Mouse (Mus musculus): ENCODE measurements around the gene Btnl4. TPM values are rescaled to one million over a fixed set of nuclear protein-coding genes. Genes with fewer than 3 reads are reported as not detected.

Btnl4 gene
- polyA plus RNA-seq, 1 experiment, result not detected

GRCm38 (mm10) chr17:34437606-34438005 lies 39.5 kb downstream of the Btnl4 start:
- WGBS, result 21% methylated on average over 7 of the region's 7 CpGs
- no peaks in the 10 kb centered on the region for H3K4me1 ChIP-seq (ENCODE audit: control insufficient read depth, insufficient read depth, low read length)
- no peak for TF ChIP-seq POLR2A (IDR thresholded peaks at IDR 0.05; ENCODE audit: low read depth, low read length)
- no peak for TF ChIP-seq CTCF (conservative IDR thresholded peaks at IDR 0.05; ENCODE audit: insufficient read depth, insufficient read length, low read depth, low read length)
- no peak for DNase-seq
- H3K27me3 ChIP-seq (replicated peaks; ENCODE audit: control insufficient read depth, insufficient read depth, low read length), result no peaks in the 10 kb centered on the region
- H3K4me3 ChIP-seq (ENCODE audit: insufficient read depth, low read depth, low read length), result no peak overlapping the region
- no peaks in the 10 kb centered on the region for H3K36me3 ChIP-seq (ENCODE audit: control insufficient read depth, insufficient read depth, low read length)
- H3K27ac ChIP-seq (ENCODE audit: insufficient read depth, low read depth, low read length), result peak overlapping the region; percentile 51

- DNase-seq, result peak; percentile 19
- Histone ChIP-seq H3K36me3 (ENCODE audit: control insufficient read depth, insufficient read depth, low read length) (no peaks in the 10 kb centered on the region), H3K4me3 (ENCODE audit: insufficient read depth, low read depth, low read length) (no peak overlapping the region), H3K27me3 (replicated peaks; ENCODE audit: control insufficient read depth, insufficient read depth, low read length) (no peaks in the 10 kb centered on the region), H3K4me1 (ENCODE audit: control insufficient read depth, insufficient read depth, low read length) (no peaks in the 10 kb centered on the region), H3K27ac (ENCODE audit: insufficient read depth, low read depth, low read length) (no peak overlapping the region; the same call in 1 of the 2 replicates)
- 49% methylated on average over 4 of the region's 4 CpGs for WGBS
- TF ChIP-seq CTCF (conservative IDR thresholded peaks at IDR 0.05; ENCODE audit: insufficient read depth, insufficient read length, low read depth, low read length) (no peak), POLR2A (IDR thresholded peaks at IDR 0.05; ENCODE audit: low read depth, low read length) (no peak)
Measured at GRCm38 (mm10) chr17:34437120-34437519, 40.0 kb downstream of the Btnl4 start.

GRCm38 (mm10) chr17:34427597-34427996 lies 49.5 kb downstream of the Btnl4 start:
- H3K36me3 ChIP-seq (ENCODE audit: control insufficient read depth, insufficient read depth, low read length), result no peaks in the 10 kb centered on the region
- no peak overlapping the region for H3K4me3 ChIP-seq (ENCODE audit: insufficient read depth, low read depth, low read length)
- TF ChIP-seq CTCF (conservative IDR thresholded peaks at IDR 0.05; ENCODE audit: insufficient read depth, insufficient read length, low read depth, low read length) (no peak), POLR2A (IDR thresholded peaks at IDR 0.05; ENCODE audit: low read depth, low read length) (no peak)
- no peaks in the 10 kb centered on the region for H3K27me3 ChIP-seq (replicated peaks; ENCODE audit: control insufficient read depth, insufficient read depth, low read length)
- no peaks in the 10 kb centered on the region for H3K4me1 ChIP-seq (ENCODE audit: control insufficient read depth, insufficient read depth, low read length)
- H3K27ac ChIP-seq (ENCODE audit: insufficient read depth, low read depth, low read length), result no peak overlapping the region
- no peak for DNase-seq

- DNase-seq, result no peak
- no peak overlapping the region for H3K27ac ChIP-seq (ENCODE audit: insufficient read depth, low read depth, low read length)
- no peaks in the 10 kb centered on the region for H3K27me3 ChIP-seq (replicated peaks; ENCODE audit: control insufficient read depth, insufficient read depth, low read length)
- H3K36me3 ChIP-seq (ENCODE audit: control insufficient read depth, insufficient read depth, low read length), result no peaks in the 10 kb centered on the region
- no peak for TF ChIP-seq POLR2A (IDR thresholded peaks at IDR 0.05; ENCODE audit: low read depth, low read length)
- no peak for TF ChIP-seq CTCF (conservative IDR thresholded peaks at IDR 0.05; ENCODE audit: insufficient read depth, insufficient read length, low read depth, low read length)
- no peaks in the 10 kb centered on the region for H3K4me1 ChIP-seq (ENCODE audit: control insufficient read depth, insufficient read depth, low read length)
- 71% methylated on average over 7 of the region's 7 CpGs for WGBS
- H3K4me3 ChIP-seq (ENCODE audit: insufficient read depth, low read depth, low read length), result no peak overlapping the region
Measured at GRCm38 (mm10) chr17:34420014-34420413, 57.1 kb downstream of the Btnl4 start.

Other genes with a start within 250 kb of the Btnl4 start
- gene H2-Ob, start 238.4 kb downstream of the Btnl4 start, polyA plus RNA-seq (2012; rRNA removed), result 2.3 and 15.1 TPM in 2 replicates
- 419 and 490 TPM in 2 replicates for gene H2-Ab1, start 219.6 kb downstream of the Btnl4 start, polyA plus RNA-seq (2012; rRNA removed)
- gene H2-Aa, start 189.5 kb downstream of the Btnl4 start, polyA plus RNA-seq (2012; rRNA removed), result 192 and 298 TPM in 2 replicates
- gene H2-Eb1, start 171.5 kb downstream of the Btnl4 start, polyA plus RNA-seq (2012; rRNA removed), result 128 and 174 TPM in 2 replicates
- 0.04 and 0.78 TPM in 2 replicates for gene H2-Eb2, start 151.7 kb downstream of the Btnl4 start, polyA plus RNA-seq (2012; rRNA removed)
- 0.03 and 0.11 TPM in 2 replicates for gene Btnl2, start 122.5 kb downstream of the Btnl4 start, polyA plus RNA-seq (2012; rRNA removed)
- not detected in 2 replicates for gene Btnl1, start 100.2 kb downstream of the Btnl4 start, polyA plus RNA-seq (2012; rRNA removed)
- gene BC051142, start 78.5 kb downstream of the Btnl4 start, polyA plus RNA-seq (2012; rRNA removed), result 0.22 and 1.3 TPM in 2 replicates
- gene Btnl6, start 40.0 kb upstream of the Btnl4 start, polyA plus RNA-seq (2012; rRNA removed), result not detected in 2 replicates
- 14.4 and 18.4 TPM in 2 replicates for gene Notch4, start 87.0 kb upstream of the Btnl4 start, polyA plus RNA-seq (2012; rRNA removed)
- gene Gpsm3, start 112.5 kb upstream of the Btnl4 start, polyA plus RNA-seq (2012; rRNA removed), result 10.3 and 12.8 TPM in 2 replicates
- gene Pbx2, start 113.9 kb upstream of the Btnl4 start, polyA plus RNA-seq (2012; rRNA removed), result 51.3 and 56.2 TPM in 2 replicates
- 2.1 TPM in 2 replicates for gene Ager, start 120.5 kb upstream of the Btnl4 start, polyA plus RNA-seq (2012; rRNA removed)
- 208 and 256 TPM in 2 replicates for gene Rnf5, start 126.4 kb upstream of the Btnl4 start, polyA plus RNA-seq (2012; rRNA removed)
- 245 and 294 TPM in 2 replicates for gene Agpat1, start 126.9 kb upstream of the Btnl4 start, polyA plus RNA-seq (2012; rRNA removed)
- 5.1 and 5.3 TPM in 2 replicates for gene Egfl8, start 138.7 kb upstream of the Btnl4 start, polyA plus RNA-seq (2012; rRNA removed)
- gene Ppt2, start 151.2 kb upstream of the Btnl4 start, polyA plus RNA-seq (2012; rRNA removed), result 118 and 123 TPM in 2 replicates
- gene Prrt1, start 152.2 kb upstream of the Btnl4 start, polyA plus RNA-seq (2012; rRNA removed), result 2.7 and 3.2 TPM in 2 replicates
- gene Fkbpl, start 167.4 kb upstream of the Btnl4 start, polyA plus RNA-seq (2012; rRNA removed), result 5.5 and 5.8 TPM in 2 replicates
- 52.5 and 65.5 TPM in 2 replicates for gene Atf6b, start 169.8 kb upstream of the Btnl4 start, polyA plus RNA-seq (2012; rRNA removed)
- 5.5 and 8.5 TPM in 2 replicates for gene Tnxb, start 193.2 kb upstream of the Btnl4 start, polyA plus RNA-seq (2012; rRNA removed)

All from kidney, adult 2 months (tissue).